8 mouse cellular contexts compared by ENCODE assay signal in the genomic region with DNA sequence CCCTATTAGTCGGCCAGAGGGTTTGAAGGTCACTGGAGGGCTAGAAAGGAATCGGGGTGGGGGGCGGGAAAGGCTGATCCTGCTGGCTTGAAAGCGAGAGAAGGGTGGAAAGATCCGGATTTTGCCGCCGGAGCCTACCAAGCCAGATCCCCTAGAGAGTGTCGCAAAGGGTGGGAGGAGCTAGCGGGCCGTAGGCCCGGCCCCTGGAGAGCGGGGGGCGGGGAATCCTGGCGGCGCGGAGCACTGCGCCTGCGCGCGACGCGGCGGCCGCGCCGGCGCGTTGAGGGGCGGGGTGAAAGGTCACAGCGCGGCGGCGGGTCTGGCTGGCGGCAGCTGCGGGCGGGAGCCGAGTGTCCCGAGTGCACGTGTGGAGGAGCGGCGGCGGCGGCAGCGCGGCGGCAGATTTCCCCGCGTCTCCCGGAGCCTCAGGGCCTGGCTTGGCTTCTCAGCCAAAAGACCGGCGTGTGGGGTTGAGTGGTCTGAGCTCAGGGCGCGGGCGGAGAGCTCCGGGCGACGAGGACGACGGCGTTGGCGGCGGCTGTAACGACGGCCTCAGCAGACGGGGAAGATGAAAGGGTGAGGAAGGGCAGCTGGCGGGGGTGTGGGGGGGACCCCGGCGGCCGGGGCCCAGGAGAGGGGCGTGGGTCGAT. TPM values are rescaled to one million over a fixed set of nuclear protein-coding genes. Genes with fewer than 3 reads are reported as not detected.
DNase-seq lines count a peak whose midpoint lies in the region; ATAC-seq and TF ChIP-seq lines count a peak whose summit lies in the region.

TSS of gene Atp6v1a (minus strand) at position 170 of the 650 bp plus-strand sequence.
TSS of gene Naa50 (plus strand) at position 295 of the 650 bp plus-strand sequence.

- no peaks in the 10 kb centered on the region for H3K27me3 ChIP-seq in forebrain, embryonic 15.5 days
- no peaks in the 10 kb centered on the region for H3K27me3 ChIP-seq in lung, postnatal 0 days (replicated peaks; ENCODE audit: insufficient read depth, low read length)

- peak; percentile 90 for ATAC-seq in forebrain, embryonic 15.5 days (replicated peaks)
- ATAC-seq in lung, postnatal 0 days, result peak; percentile 89

- no peak for TF ChIP-seq EP300 in lung, postnatal 0 days (IDR thresholded peaks at IDR 0.05)

- H3K4me3 ChIP-seq in ES-E14 (ENCODE audit: insufficient read depth in 1 of 2, low read depth in 1 of 2, low read length in 2 of 2, poor library complexity in 1 of 2, severe bottlenecking in 1 of 2), result peak within 1 kb of the TSS; percentile 82 to 100
- peak within 1 kb of the TSS; percentile 85 for H3K4me3 ChIP-seq in forebrain, embryonic 15.5 days
- H3K4me3 ChIP-seq in lung, postnatal 0 days (ENCODE audit: low read depth, low read length), result peak within 1 kb of the TSS; percentile 99

- intact Hi-C loops in heart, postnatal 36 days (cut with DNase I), result loop anchor here (2.0 to 10.0 kb wide), 2 partner anchors 33 to 225 kb away; partner anchors contain the start of gene Usf3

- DNase-seq in ES-E14 (ENCODE audit: low read depth, low spot score), result peak; percentile 77
- DNase-seq in cerebellum, adult 11-12 months, result peak; percentile 91
- DNase-seq in heart, postnatal 36 days, result peak; percentile 89 to 95
- DNase-seq in layer of hippocampus, adult 9-11 months, result peak; percentile 93
- peak; percentile 98 for DNase-seq in lung, postnatal 0 days (ENCODE audit: low spot score)
- peak; percentile 94 for DNase-seq in ovary, postnatal 14 days (ENCODE audit: low spot score)
- peak; percentile 94 for DNase-seq in thymus, postnatal 14 days

- peaks cover 3 to 4% of the 10 kb centered on the region in 2 experiments; a peak in 2 of 4 replicates for H3K4me1 ChIP-seq in ES-E14 (ENCODE audit: control insufficient read depth in 2 of 2, insufficient read depth in 2 of 2, low read length in 2 of 2, poor library complexity in 1 of 2)
- peaks cover 29% of the 10 kb centered on the region for H3K4me1 ChIP-seq in forebrain, embryonic 15.5 days
- peaks cover 3% of the 10 kb centered on the region for H3K4me1 ChIP-seq in lung, postnatal 0 days (ENCODE audit: insufficient read depth, low read depth, low read length)

- under 1% methylated on average over 71 of the region's 71 CpGs for WGBS in forebrain, embryonic 15.5 days
- WGBS in lung, postnatal 0 days, result under 1% methylated on average over 51 of the region's 71 CpGs

- H3K9me3 ChIP-seq in ES-E14 (ENCODE audit: control insufficient read depth, insufficient read depth, low read depth, low read length), result no peaks in the 10 kb centered on the region
- H3K9me3 ChIP-seq in forebrain, embryonic 15.5 days, result no peaks in the 10 kb centered on the region
- no peaks in the 10 kb centered on the region for H3K9me3 ChIP-seq in lung, postnatal 0 days (ENCODE audit: low read length)

- peak within 1 kb of the TSS; percentile 86 for H3K4me2 ChIP-seq in forebrain, embryonic 15.5 days (replicated peaks)
- H3K4me2 ChIP-seq in lung, postnatal 0 days (replicated peaks; ENCODE audit: low read depth, low read length), result peak within 1 kb of the TSS; percentile 87

- peak within 1 kb of the TSS; percentile 97 for H3K27ac ChIP-seq in ES-E14 (ENCODE audit: insufficient read depth, low read depth, low read length, poor library complexity, severe bottlenecking)
- H3K27ac ChIP-seq in forebrain, embryonic 15.5 days (replicated peaks), result peak within 1 kb of the TSS; percentile 99
- H3K27ac ChIP-seq in lung, postnatal 0 days (ENCODE audit: low read length), result peak within 1 kb of the TSS; percentile 99

- no peak for TF ChIP-seq CTCF in lung, postnatal 0 days (IDR thresholded peaks at IDR 0.05)

- in situ Hi-C loops in ES-E14 (cut with MboI; ENCODE audit: low sequenced_read_pairs in 2 of 2, unreplicated experiment in 2 of 2), result no loop called here

- no peaks in the 10 kb centered on the region for H3K36me3 ChIP-seq in ES-E14 (ENCODE audit: control insufficient read depth, insufficient read depth, low read length, poor library complexity, severe bottlenecking)
- H3K36me3 ChIP-seq in forebrain, embryonic 15.5 days, result no peaks in the 10 kb centered on the region
- H3K36me3 ChIP-seq in lung, postnatal 0 days (ENCODE audit: insufficient read depth, low read length), result no peaks in the 10 kb centered on the region

- peak within 1 kb of the TSS; percentile 100 for H3K9ac ChIP-seq in ES-E14 (ENCODE audit: insufficient read depth, low read depth, low read length, poor library complexity, severe bottlenecking)
- peak within 1 kb of the TSS; percentile 79 for H3K9ac ChIP-seq in forebrain, embryonic 15.5 days (replicated peaks)
- peak within 1 kb of the TSS; percentile 92 for H3K9ac ChIP-seq in lung, postnatal 0 days (replicated peaks; ENCODE audit: low read depth)

TF ChIP-seq in ES-E14, 5 proteins besides CTCF, POLR2A, EP300 and RAD21:
- TF ChIP-seq MAFK (IDR thresholded peaks at IDR 0.05; ENCODE audit: insufficient read depth, low read depth, low read length), result no peak
- 0 out of 2 replicates have a peak, but pooled peaks have one; percentile 27 for TF ChIP-seq HCFC1 (IDR thresholded peaks at IDR 0.05; ENCODE audit: borderline replicate concordance, insufficient read depth, low read length)
TF ChIP-seq in ES-E14: peak in this region for 1.

RNA-seq across cellular contexts. Expression of gene Atp6v1a, which starts in this region (rescaled TPM):
- total RNA-seq in ES-E14 (2012; rRNA removed), result 67.9 and 82.8 TPM in 2 replicates
- 91.2 and 107 TPM in 2 replicates for polyA plus RNA-seq in forebrain, embryonic 15.5 days (2015; fragmentation: Nextera tagmentation; extraction: Ambion mirVana)
- total RNA-seq in heart, postnatal 36 days (2021), result 10 to 100 TPM; 27.5 to 27.6 TPM
- polyA plus RNA-seq in lung, postnatal 0 days (2015; fragmentation: Nextera tagmentation; extraction: Ambion mirVana), result 77.7 and 87.3 TPM in 2 replicates

RNA-seq across cellular contexts. Expression of gene Naa50, which starts in this region (rescaled TPM):
- 43.0 and 72.5 TPM in 2 replicates for total RNA-seq in ES-E14 (2012; rRNA removed)
- 82.1 and 84.7 TPM in 2 replicates for polyA plus RNA-seq in forebrain, embryonic 15.5 days (2015; fragmentation: Nextera tagmentation; extraction: Ambion mirVana)
- 10 to 100 TPM; 53.8 to 59.1 TPM for total RNA-seq in heart, postnatal 36 days (2021)
- polyA plus RNA-seq in lung, postnatal 0 days (2015; fragmentation: Nextera tagmentation; extraction: Ambion mirVana), result 30.0 and 34.7 TPM in 2 replicates

Comparison
In these comparisons a context has a peak if more than half of its experiments do, and no peak if none do; other contexts are left out.
1. Peak in every context shown above with its lines: DNase-seq, ATAC-seq, H3K4me3 ChIP-seq and H3K27ac ChIP-seq.